Mouse (Mus musculus) midbrain, embryonic 11.5 days (tissue): ENCODE measurements around the gene Klhl10. TPM values are rescaled to one million over a fixed set of nuclear protein-coding genes. Genes with fewer than 3 reads are reported as not detected.
A peak's percentile ranks its signal among the peaks of the same experiment; 100 is the strongest.

Experiments
- ATAC-seq: fragments of 200-750 bp; cut with Nextera tagmentation; 2 replicates; pipeline ENCODE4 v1.8.0; 2017; ENCODE audit warnings: moderate TSS enrichment, moderate library complexity; ENCODE audit not compliant: low FRiP score
- DNase-seq: peaks from one replicate; pipeline ENCODE4 v3.0.0; 2015; ENCODE audit warnings: low spot score; ENCODE audit errors: missing footprints
- H3K27ac ChIP-seq: fragments of 300-500 bp; sonication (generic); 2 replicates; pipeline ENCODE4 v1.5.1; 2014; ENCODE audit warnings: low read depth, low read length
- H3K27me3 ChIP-seq: fragments of 300-500 bp; sonication (generic); 2 replicates; pipeline ENCODE4 v1.6.1; 2014; ENCODE audit warnings: mild to moderate bottlenecking, low read length, moderate library complexity, mixed read lengths; ENCODE audit not compliant: control insufficient read depth, insufficient read depth
- H3K36me3 ChIP-seq: fragments of 300-500 bp; sonication (generic); 2 replicates; pipeline ENCODE4 v1.6.1; 2014; ENCODE audit warnings: mild to moderate bottlenecking, low read length, moderate library complexity, mixed read lengths; ENCODE audit not compliant: control insufficient read depth, insufficient read depth
- H3K4me1 ChIP-seq: fragments of 300-500 bp; sonication (generic); 2 replicates; pipeline ENCODE4 v1.6.1; 2014; ENCODE audit warnings: low read length; ENCODE audit not compliant: control insufficient read depth, insufficient read depth
- H3K4me2 ChIP-seq: fragments of 300-500 bp; sonication (generic); 2 replicates; pipeline ENCODE4 v1.6.1; 2014; ENCODE audit warnings: mild to moderate bottlenecking, moderate library complexity
- H3K4me3 ChIP-seq: fragments of 300-500 bp; sonication (generic); 2 replicates; pipeline ENCODE4 v1.5.1; 2014; ENCODE audit warnings: low read depth, low read length
- H3K9ac ChIP-seq: fragments of 300-500 bp; sonication (generic); 2 replicates; pipeline ENCODE4 v1.6.1; 2014; ENCODE audit warnings: low read length
- H3K9me3 ChIP-seq: fragments of 300-500 bp; sonication (generic); 2 replicates; pipeline ENCODE4 v1.6.1; 2016; ENCODE audit warnings: low read length; ENCODE audit not compliant: control insufficient read depth
- WGBS: fragments of 180-500 bp; shearing (Covaris S2); extraction: QIAGEN DNeasy Blood & Tissue Kit; methylation state at CpG from one replicate; pipeline ENCODE4 v1.1.7; 2014; 5-methylcytosine and 5-hydroxymethylcytosine counted together
- polyA plus RNA-seq: library from polyadenylated mRNA; unstranded; fragments of >200 nt; fragmentation: Nextera tagmentation; extraction: Ambion mirVana; gene quantifications from 2 replicates; pipeline ENCODE4 v1.2.1, GENCODE M21; 2014

Klhl10 gene
- polyA plus RNA-seq, 1 experiment from 2014 or later, result 0.61 TPM

GRCm38 (mm10) chr11:100421537-100421936 lies 20.2 kb upstream of the Klhl10 start:
- no peak for ATAC-seq
- H3K36me3 ChIP-seq, result no peaks in the 10 kb centered on the region
- 47% methylated on average over 8 of the region's 8 CpGs for WGBS
- no peak overlapping the region for H3K9ac ChIP-seq
- no peak overlapping the region for H3K4me2 ChIP-seq
- no peak for DNase-seq
- H3K27me3 ChIP-seq, result no peaks in the 10 kb centered on the region; the same call in 1 of the 2 replicates
- no peak overlapping the region for H3K4me3 ChIP-seq
- H3K4me1 ChIP-seq, result no peaks in the 10 kb centered on the region
- H3K27ac ChIP-seq, result no peak overlapping the region
- H3K9me3 ChIP-seq, result no peaks in the 10 kb centered on the region

DNA sequence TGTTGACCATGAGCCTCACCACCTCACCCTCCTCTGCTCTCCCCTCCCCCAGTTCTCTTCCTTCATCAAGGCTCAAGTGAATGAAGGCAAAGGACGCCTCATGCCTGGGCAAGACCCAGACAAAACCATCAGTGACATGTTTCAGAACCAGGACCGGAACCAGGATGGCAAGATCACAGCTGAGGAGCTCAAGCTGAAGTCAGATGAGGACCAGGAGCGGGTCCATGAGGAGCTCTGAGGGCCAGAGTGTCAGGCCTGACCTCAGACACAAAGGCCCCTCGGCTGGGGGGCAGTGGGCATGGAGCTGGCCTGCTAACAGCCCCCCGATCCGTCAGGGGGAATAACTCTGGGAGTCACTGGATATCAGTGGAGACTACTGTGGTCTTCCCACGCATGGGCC lies 17.9 kb upstream of the Klhl10 start:
- no peak overlapping the region for H3K4me3 ChIP-seq
- H3K27me3 ChIP-seq, result no peaks in the 10 kb centered on the region
- no peaks in the 10 kb centered on the region for H3K4me1 ChIP-seq
- H3K9me3 ChIP-seq, result no peaks in the 10 kb centered on the region
- H3K27ac ChIP-seq, result no peak overlapping the region
- no peak for ATAC-seq
- H3K4me2 ChIP-seq, result no peak overlapping the region
- 91% methylated on average over 7 of the region's 7 CpGs for WGBS
- H3K9ac ChIP-seq, result no peak overlapping the region
- H3K36me3 ChIP-seq, result no peaks in the 10 kb centered on the region
- no peak for DNase-seq

- DNase-seq (peak; percentile 89), ATAC-seq (no peak)
- H3K4me1 ChIP-seq, result no peaks in the 10 kb centered on the region
- H3K4me2 ChIP-seq, result no peak overlapping the region
- no peaks in the 10 kb centered on the region for H3K27me3 ChIP-seq
- H3K9ac ChIP-seq, result no peak overlapping the region
- H3K4me3 ChIP-seq, result no peak overlapping the region
- 36% methylated on average over 7 of the region's 7 CpGs for WGBS
- H3K9me3 ChIP-seq, result no peaks in the 10 kb centered on the region
- H3K36me3 ChIP-seq, result no peaks in the 10 kb centered on the region
- no peak overlapping the region for H3K27ac ChIP-seq
Observed at GRCm38 (mm10) chr11:100425851-100426250, 15.9 kb upstream of the Klhl10 start.

DNA sequence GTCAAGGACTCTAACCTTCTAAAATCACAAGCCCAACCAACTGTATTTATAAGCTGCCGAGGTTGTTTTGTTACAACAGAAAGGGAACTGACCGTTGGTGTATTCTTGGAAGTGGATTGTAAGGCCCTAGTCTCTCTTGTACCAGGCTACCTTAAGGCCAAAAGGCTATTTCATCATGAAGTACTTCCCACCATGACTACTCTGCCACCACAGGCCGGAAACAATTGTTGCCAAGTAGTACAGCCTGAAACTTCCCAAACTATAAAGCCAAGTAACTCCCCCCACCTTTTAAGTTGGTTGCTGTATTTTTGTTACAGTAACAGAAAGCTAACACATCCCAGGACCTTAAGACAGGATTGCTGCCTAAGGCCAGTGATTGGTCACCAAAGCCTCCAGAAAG lies 14.9 kb upstream of the Klhl10 start:
- ATAC-seq (no peak), DNase-seq (no peak)
- Histone ChIP-seq H3K9me3 (no peaks in the 10 kb centered on the region), H3K4me2 (no peak overlapping the region), H3K27me3 (no peaks in the 10 kb centered on the region), H3K4me1 (no peaks in the 10 kb centered on the region), H3K4me3 (no peak overlapping the region), H3K27ac (no peak overlapping the region), H3K36me3 (no peaks in the 10 kb centered on the region), H3K9ac (no peak overlapping the region)
- 86% methylated on average over 3 of the region's 3 CpGs for WGBS

DNA sequence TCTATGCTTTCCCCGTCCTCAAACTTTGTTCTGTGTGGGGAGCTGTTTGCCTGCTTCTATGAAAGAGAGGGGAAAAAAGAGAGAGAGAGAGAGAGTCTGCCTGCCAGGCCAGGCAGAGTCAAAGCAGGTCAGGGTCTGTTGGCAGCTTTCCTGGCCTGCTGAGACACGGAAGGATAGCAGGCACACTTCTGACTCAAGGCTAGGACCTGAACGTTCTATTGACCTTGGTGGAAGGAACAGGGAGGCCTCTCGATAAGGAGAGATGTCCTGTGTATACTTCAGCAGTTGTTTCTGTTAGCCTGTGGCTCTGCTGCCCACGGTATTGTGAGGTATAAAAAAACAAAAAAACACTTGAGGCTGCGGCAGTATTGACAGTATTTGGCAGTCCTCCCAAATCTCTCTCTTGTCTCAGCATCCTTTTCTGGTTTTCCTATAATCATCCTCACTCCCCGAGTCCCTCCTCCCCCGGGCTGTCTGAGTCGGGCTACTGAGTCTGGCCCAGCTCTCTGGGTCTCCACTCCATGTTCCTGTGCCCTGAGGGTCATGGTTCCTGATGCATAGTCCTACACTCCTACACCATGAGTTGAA lies 13.0 kb upstream of the Klhl10 start:
- Histone ChIP-seq H3K9me3 (no peaks in the 10 kb centered on the region), H3K27me3 (no peaks in the 10 kb centered on the region), H3K4me2 (no peak overlapping the region), H3K4me1 (no peaks in the 10 kb centered on the region), H3K4me3 (no peak overlapping the region), H3K9ac (no peak overlapping the region), H3K27ac (no peak overlapping the region), H3K36me3 (no peaks in the 10 kb centered on the region)
- no peak for DNase-seq
- no peak for ATAC-seq
- 88% methylated on average over 9 of the region's 9 CpGs for WGBS

DNA sequence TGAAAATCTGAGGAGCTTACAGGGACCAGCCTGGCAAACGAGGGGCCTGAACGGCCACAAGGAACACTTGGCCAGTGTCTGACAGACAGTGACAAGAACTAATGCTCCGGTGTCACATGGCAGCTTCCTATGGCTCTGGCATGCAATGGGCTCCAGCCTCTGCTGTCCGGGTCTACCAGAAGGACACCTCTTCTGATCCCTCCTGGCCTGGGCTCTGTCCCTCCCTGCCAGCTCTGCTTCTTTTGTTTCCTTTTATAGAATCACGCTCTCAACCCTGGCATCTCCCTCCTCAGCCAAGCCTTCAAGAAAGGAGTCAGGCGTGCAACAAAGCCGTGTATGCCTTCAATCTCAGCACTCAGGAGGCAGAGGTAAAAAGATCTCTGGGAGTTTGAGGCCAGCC lies 11.7 kb upstream of the Klhl10 start:
- Histone ChIP-seq H3K4me1 (no peaks in the 10 kb centered on the region), H3K36me3 (no peaks in the 10 kb centered on the region)
- WGBS, result 96% methylated on average over 7 of the region's 7 CpGs

GRCm38 (mm10) chr11:100432002-100432401 lies 9.7 kb upstream of the Klhl10 start:
- Histone ChIP-seq H3K36me3 (no peaks in the 10 kb centered on the region), H3K4me2 (no peak overlapping the region), H3K27ac (no peak overlapping the region), H3K4me1 (no peaks in the 10 kb centered on the region), H3K27me3 (no peaks in the 10 kb centered on the region), H3K9ac (no peak overlapping the region), H3K9me3 (no peaks in the 10 kb centered on the region), H3K4me3 (no peak overlapping the region)
- ATAC-seq (no peak), DNase-seq (no peak)
- 97% methylated on average over 5 of the region's 5 CpGs for WGBS

More for the DNA sequence above, 11.7 kb upstream of the Klhl10 start:
- Histone ChIP-seq H3K4me3 (no peak overlapping the region), H3K4me2 (no peak overlapping the region), H3K9me3 (no peaks in the 10 kb centered on the region), H3K27me3 (no peaks in the 10 kb centered on the region), H3K9ac (no peak overlapping the region), H3K27ac (no peak overlapping the region)
- ATAC-seq (no peak), DNase-seq (peak; percentile 53)

- peaks cover 3% of the 10 kb centered on the region; the same call in 1 of the 2 replicates for H3K4me1 ChIP-seq
- no peak overlapping the region for H3K4me2 ChIP-seq
- no peaks in the 10 kb centered on the region for H3K9me3 ChIP-seq
- H3K27me3 ChIP-seq, result no peaks in the 10 kb centered on the region
- peak; percentile 66 for DNase-seq
- 0 out of 2 replicates have a peak, but pooled peaks cover 2% of the 10 kb centered on the region for H3K36me3 ChIP-seq
- H3K4me3 ChIP-seq, result no peak overlapping the region
- 40% methylated on average over 9 of the region's 9 CpGs for WGBS
- no peak overlapping the region for H3K9ac ChIP-seq
- ATAC-seq, result no peak
- H3K27ac ChIP-seq, result no peak overlapping the region
Observed at GRCm38 (mm10) chr11:100435678-100436246, 6.0 kb upstream of the Klhl10 start.

DNA sequence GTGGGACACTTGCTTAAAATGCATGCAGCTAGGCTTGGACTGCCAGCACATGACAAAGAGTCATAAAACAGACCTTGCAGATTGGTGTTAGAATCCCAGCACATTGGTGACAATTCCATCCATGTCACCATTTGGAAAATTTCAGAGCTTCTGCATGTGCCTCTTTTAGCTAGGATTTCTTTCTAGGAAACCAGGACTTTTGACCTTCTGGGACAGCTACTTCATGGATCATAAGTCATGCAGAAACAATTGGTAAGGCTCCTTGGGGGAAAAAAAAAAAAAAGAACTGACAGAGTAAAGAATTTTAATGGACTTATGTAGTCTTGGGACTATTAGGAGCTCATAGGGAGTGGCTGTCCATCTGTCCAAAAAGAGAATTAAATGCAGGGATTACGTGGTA lies 3.8 kb upstream of the Klhl10 start:
- H3K27me3 ChIP-seq, result no peaks in the 10 kb centered on the region
- no peak overlapping the region for H3K4me3 ChIP-seq
- ATAC-seq (no peak), DNase-seq (peak; percentile 67)
- H3K9me3 ChIP-seq, result no peaks in the 10 kb centered on the region
- 62% methylated on average over 1 of the region's 1 CpGs for WGBS
- no peak overlapping the region for H3K9ac ChIP-seq
- peaks cover 7% of the 10 kb centered on the region for H3K4me1 ChIP-seq
- H3K4me2 ChIP-seq, result no peak overlapping the region
- H3K27ac ChIP-seq, result no peak overlapping the region
- 0 out of 2 replicates have a peak, but pooled peaks cover 2% of the 10 kb centered on the region for H3K36me3 ChIP-seq
